Mouse (Mus musculus): ENCODE results near the gene Nfkb2. TPM values are rescaled to one million over a fixed set of nuclear protein-coding genes. Genes with fewer than 3 reads are reported as not detected.

The Nfkb2 gene
- polyA plus RNA-seq, 1 experiment: 5.5 TPM

GRCm38 (mm10) chr19:46290535-46291105, 13.5 kb upstream of the Nfkb2 start:
- H3K4me3 ChIP-seq (replicated peaks): no peak overlapping the region
- H3K9me3 ChIP-seq (ENCODE audit: control insufficient read depth, low read length): no peaks in the 10 kb centered on the region
- no peaks in the 10 kb centered on the region; the same call in 1 of the 2 replicates for H3K4me1 ChIP-seq (ENCODE audit: control insufficient read depth)
- TF ChIP-seq GATA1 (IDR thresholded peaks at IDR 0.05; ENCODE audit: low read length) (no peak), TAL1 (IDR thresholded peaks at IDR 0.05; ENCODE audit: low read length) (no peak)
- peaks cover 17% of the 10 kb centered on the region for H3K27me3 ChIP-seq (ENCODE audit: control insufficient read depth)
- H3K36me3 ChIP-seq (ENCODE audit: control insufficient read depth): peaks cover 12% of the 10 kb centered on the region

- H3K4me3 ChIP-seq (replicated peaks): no peak overlapping the region
- H3K9me3 ChIP-seq (ENCODE audit: control insufficient read depth, low read length): no peaks in the 10 kb centered on the region
- H3K4me1 ChIP-seq (ENCODE audit: control insufficient read depth): no peaks in the 10 kb centered on the region; the same call in 1 of the 2 replicates
- TF ChIP-seq GATA1 (IDR thresholded peaks at IDR 0.05; ENCODE audit: low read length): no peak
- TF ChIP-seq TAL1 (IDR thresholded peaks at IDR 0.05; ENCODE audit: low read length): no peak
- no peaks in the 10 kb centered on the region for H3K36me3 ChIP-seq (ENCODE audit: control insufficient read depth)
- peaks cover 41% of the 10 kb centered on the region for H3K27me3 ChIP-seq (ENCODE audit: control insufficient read depth)
Measured at GRCm38 (mm10) chr19:46296938-46297337, 7.2 kb upstream of the Nfkb2 start.

- H3K4me1 ChIP-seq (ENCODE audit: control insufficient read depth): peaks cover 20% of the 10 kb centered on the region
- H3K4me3 ChIP-seq (replicated peaks): no peak overlapping the region
- no peaks in the 10 kb centered on the region; the same call in 1 of the 2 replicates for H3K36me3 ChIP-seq (ENCODE audit: control insufficient read depth)
- H3K9me3 ChIP-seq (ENCODE audit: control insufficient read depth, low read length): no peaks in the 10 kb centered on the region
- peaks cover 30% of the 10 kb centered on the region for H3K27me3 ChIP-seq (ENCODE audit: control insufficient read depth)
- TF ChIP-seq TAL1 (IDR thresholded peaks at IDR 0.05; ENCODE audit: low read length) (no peak), GATA1 (IDR thresholded peaks at IDR 0.05; ENCODE audit: low read length) (no peak)
Measured at GRCm38 (mm10) chr19:46300294-46301045, 3.6 kb upstream of the Nfkb2 start.

- no peak overlapping the region for H3K4me3 ChIP-seq (replicated peaks)
- TF ChIP-seq TAL1 (IDR thresholded peaks at IDR 0.05; ENCODE audit: low read length) (no peak), GATA1 (IDR thresholded peaks at IDR 0.05; ENCODE audit: low read length) (no peak)
Measured at GRCm38 (mm10) chr19:46302551-46302950, 1.6 kb upstream of the Nfkb2 start.

GRCm38 (mm10) chr19:46303251-46304215, 587 bp upstream of the Nfkb2 start:
- Histone ChIP-seq H3K36me3 (ENCODE audit: control insufficient read depth) (peaks cover 20% of the 10 kb centered on the region), H3K9me3 (ENCODE audit: control insufficient read depth, low read length) (no peaks in the 10 kb centered on the region), H3K4me3 (replicated peaks) (peak overlapping the region; percentile 93), H3K4me1 (ENCODE audit: control insufficient read depth) (peaks cover 45% of the 10 kb centered on the region), H3K27me3 (ENCODE audit: control insufficient read depth) (peaks cover 16% of the 10 kb centered on the region)
- TF ChIP-seq TAL1 (IDR thresholded peaks at IDR 0.05; ENCODE audit: low read length) (no peak), GATA1 (IDR thresholded peaks at IDR 0.05; ENCODE audit: low read length) (no peak)

More at GRCm38 (mm10) chr19:46302551-46302950, 1.6 kb upstream of the Nfkb2 start:
- Histone ChIP-seq H3K36me3 (ENCODE audit: control insufficient read depth) (peaks cover 10% of the 10 kb centered on the region), H3K27me3 (ENCODE audit: control insufficient read depth) (peaks cover 22% of the 10 kb centered on the region), H3K4me1 (ENCODE audit: control insufficient read depth) (peaks cover 39% of the 10 kb centered on the region), H3K9me3 (ENCODE audit: control insufficient read depth, low read length) (no peaks in the 10 kb centered on the region)

GRCm38 (mm10) chr19:46304908-46305333, 801 bp downstream of the Nfkb2 start:
- peak overlapping the region; percentile 93 for H3K4me3 ChIP-seq (replicated peaks)

GRCm38 (mm10) chr19:46305432-46306267, 1.5 kb downstream of the Nfkb2 start:
- Histone ChIP-seq H3K36me3 (ENCODE audit: control insufficient read depth) (peaks cover 40% of the 10 kb centered on the region), H3K4me1 (ENCODE audit: control insufficient read depth) (peaks cover 66% of the 10 kb centered on the region), H3K9me3 (ENCODE audit: control insufficient read depth, low read length) (no peaks in the 10 kb centered on the region), H3K4me3 (replicated peaks) (peak overlapping the region; percentile 93), H3K27me3 (ENCODE audit: control insufficient read depth) (peaks cover 7% of the 10 kb centered on the region)
- TF ChIP-seq TAL1 (IDR thresholded peaks at IDR 0.05; ENCODE audit: low read length) (no peak), GATA1 (IDR thresholded peaks at IDR 0.05; ENCODE audit: low read length) (no peak)

More at GRCm38 (mm10) chr19:46304908-46305333, 801 bp downstream of the Nfkb2 start:
- peaks cover 33% of the 10 kb centered on the region for H3K36me3 ChIP-seq (ENCODE audit: control insufficient read depth)
- peaks cover 59% of the 10 kb centered on the region for H3K4me1 ChIP-seq (ENCODE audit: control insufficient read depth)
- TF ChIP-seq GATA1 (IDR thresholded peaks at IDR 0.05; ENCODE audit: low read length) (no peak), TAL1 (IDR thresholded peaks at IDR 0.05; ENCODE audit: low read length) (no peak)
- H3K27me3 ChIP-seq (ENCODE audit: control insufficient read depth): peaks cover 14% of the 10 kb centered on the region
- H3K9me3 ChIP-seq (ENCODE audit: control insufficient read depth, low read length): no peaks in the 10 kb centered on the region

- H3K27me3 ChIP-seq (ENCODE audit: control insufficient read depth): peaks cover 6% of the 10 kb centered on the region; the same call in 1 of the 2 replicates
- TF ChIP-seq TAL1 (IDR thresholded peaks at IDR 0.05; ENCODE audit: low read length): no peak
- no peak for TF ChIP-seq GATA1 (IDR thresholded peaks at IDR 0.05; ENCODE audit: low read length)
- peaks cover 46% of the 10 kb centered on the region for H3K36me3 ChIP-seq (ENCODE audit: control insufficient read depth)
- peak overlapping the region; percentile 93 for H3K4me3 ChIP-seq (replicated peaks)
- no peaks in the 10 kb centered on the region for H3K9me3 ChIP-seq (ENCODE audit: control insufficient read depth, low read length)
- peaks cover 71% of the 10 kb centered on the region for H3K4me1 ChIP-seq (ENCODE audit: control insufficient read depth)
Measured at GRCm38 (mm10) chr19:46306268-46306610, 2.1 kb downstream of the Nfkb2 start.

All from erythroblast, embryonic 14.5 days (primary cell).